Mouse (Mus musculus) liver, embryonic 11.5 days (tissue): Measurements from ENCODE around the gene Mat2a. TPM values are rescaled to one million over a fixed set of nuclear protein-coding genes. Genes with fewer than 3 reads are reported as not detected.

Source experiments
- ATAC-seq: fragments of 200-750 bp; cut with Nextera tagmentation; replicated peaks from 2 replicates; pipeline ENCODE4 v1.8.0; 2017; ENCODE audit warnings: moderate number of reproducible peaks, mild to moderate bottlenecking, moderate TSS enrichment, moderate library complexity; ENCODE audit not compliant: low FRiP score
- DNase-seq: peaks from one replicate; pipeline ENCODE4 v3.0.0-alpha.2; 2017; ENCODE audit warnings: low spot score
- H3K27ac ChIP-seq: fragments of 300-500 bp; sonication (generic); 2 replicates; pipeline ENCODE4 v1.5.1; 2014; ENCODE audit warnings: mild to moderate bottlenecking, low read depth, low read length, control low read depth
- H3K27me3 ChIP-seq: fragments of 300-500 bp; sonication (generic); replicated peaks from 2 replicates; pipeline ENCODE4 v1.6.1; 2014; ENCODE audit warnings: low read length, mixed read lengths; ENCODE audit not compliant: control insufficient read depth, insufficient read depth
- H3K36me3 ChIP-seq: fragments of 300-500 bp; sonication (generic); 2 replicates; pipeline ENCODE4 v1.6.1; 2014; ENCODE audit warnings: mild to moderate bottlenecking, low read length, moderate library complexity, mixed read lengths; ENCODE audit not compliant: control insufficient read depth, insufficient read depth
- H3K4me1 ChIP-seq: fragments of 300-500 bp; sonication (generic); replicated peaks from 2 replicates; pipeline ENCODE4 v1.6.1; 2014; ENCODE audit warnings: low read length, mixed read lengths; ENCODE audit not compliant: control insufficient read depth, insufficient read depth
- H3K4me2 ChIP-seq: fragments of 300-500 bp; sonication (generic); 2 replicates; pipeline ENCODE4 v1.6.1; 2014; ENCODE audit warnings: mild to moderate bottlenecking, control low read depth, moderate library complexity
- H3K4me3 ChIP-seq: fragments of 300-500 bp; sonication (generic); 2 replicates; pipeline ENCODE4 v1.5.1; 2014; ENCODE audit warnings: low read depth, low read length, control low read depth
- H3K9ac ChIP-seq: fragments of 300-500 bp; sonication (generic); 2 replicates; pipeline ENCODE4 v1.6.1; 2014; ENCODE audit warnings: low read depth, low read length, control low read depth
- H3K9me3 ChIP-seq: fragments of 300-500 bp; sonication (generic); 2 replicates; pipeline ENCODE4 v1.6.1; 2016; ENCODE audit warnings: low read length, inconsistent platforms, mixed read lengths; ENCODE audit not compliant: control insufficient read depth
- WGBS: fragments of 180-500 bp; shearing (Covaris S2); extraction: QIAGEN DNeasy Blood & Tissue Kit; methylation state at CpG from one replicate; pipeline ENCODE4 v1.1.7; 2014; 5-methylcytosine and 5-hydroxymethylcytosine counted together
- polyA plus RNA-seq: library from polyadenylated mRNA; unstranded; fragments of >200 nt; fragmentation: Nextera tagmentation; extraction: Ambion mirVana; gene quantifications from 2 replicates; pipeline ENCODE4 v1.2.1, GENCODE M21; 2014

The Mat2a gene
- polyA plus RNA-seq, 1 experiment from 2014 or later, result 426 TPM

GRCm38 (mm10) chr6:72460036-72460801, 20.9 kb upstream of the Mat2a start:
- Histone ChIP-seq H3K27ac (no peak overlapping the region), H3K9ac (no peak overlapping the region), H3K27me3 (no peaks in the 10 kb centered on the region), H3K9me3 (no peaks in the 10 kb centered on the region), H3K36me3 (no peaks in the 10 kb centered on the region), H3K4me2 (no peak overlapping the region), H3K4me1 (peaks cover 20% of the 10 kb centered on the region), H3K4me3 (no peak overlapping the region)
- 52% methylated on average over 9 of the region's 9 CpGs for WGBS
- DNase-seq (no peak), ATAC-seq (no peak)

DNA sequence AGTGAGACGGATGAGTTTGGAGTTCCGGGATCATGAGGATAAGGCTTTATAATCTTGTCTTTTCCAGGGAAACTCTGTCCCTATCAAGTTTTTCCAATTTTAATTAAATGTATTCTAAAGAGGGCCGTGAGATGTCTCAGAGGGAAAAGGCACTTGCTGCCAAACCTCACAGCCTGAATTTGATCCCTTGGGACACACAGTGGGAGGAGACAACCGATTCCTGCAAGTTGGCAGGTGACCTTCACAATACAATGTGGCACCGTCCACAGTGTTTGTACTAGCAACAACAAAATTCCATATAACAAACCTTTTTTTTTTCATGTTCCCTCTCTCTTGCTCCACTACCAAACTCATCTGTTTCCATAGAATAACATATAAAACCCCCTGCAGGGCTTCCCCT, 19.6 kb upstream of the Mat2a start:
- 64% methylated on average over 5 of the region's 5 CpGs for WGBS
- H3K27ac ChIP-seq, result no peak overlapping the region
- no peak for DNase-seq

GRCm38 (mm10) chr6:72458418-72458817, 19.1 kb upstream of the Mat2a start:
- no peaks in the 10 kb centered on the region for H3K27me3 ChIP-seq
- peaks cover 25% of the 10 kb centered on the region for H3K4me1 ChIP-seq
- H3K4me2 ChIP-seq, result no peak overlapping the region
- H3K9me3 ChIP-seq, result no peaks in the 10 kb centered on the region
- no peaks in the 10 kb centered on the region for H3K36me3 ChIP-seq
- WGBS, result 66% methylated on average over 7 of the region's 7 CpGs
- H3K27ac ChIP-seq, result 0 out of 2 replicates have a peak overlapping the region, but pooled peaks have one; percentile 28
- no peak for DNase-seq
- no peak for ATAC-seq
- H3K4me3 ChIP-seq, result no peak overlapping the region
- no peak overlapping the region for H3K9ac ChIP-seq

More for the DNA sequence above, 19.6 kb upstream of the Mat2a start:
- no peak for ATAC-seq
- no peaks in the 10 kb centered on the region for H3K27me3 ChIP-seq
- H3K36me3 ChIP-seq, result no peaks in the 10 kb centered on the region
- H3K4me3 ChIP-seq, result no peak overlapping the region
- H3K9ac ChIP-seq, result no peak overlapping the region
- no peak overlapping the region for H3K4me2 ChIP-seq
- peaks cover 24% of the 10 kb centered on the region for H3K4me1 ChIP-seq
- H3K9me3 ChIP-seq, result no peaks in the 10 kb centered on the region

DNA sequence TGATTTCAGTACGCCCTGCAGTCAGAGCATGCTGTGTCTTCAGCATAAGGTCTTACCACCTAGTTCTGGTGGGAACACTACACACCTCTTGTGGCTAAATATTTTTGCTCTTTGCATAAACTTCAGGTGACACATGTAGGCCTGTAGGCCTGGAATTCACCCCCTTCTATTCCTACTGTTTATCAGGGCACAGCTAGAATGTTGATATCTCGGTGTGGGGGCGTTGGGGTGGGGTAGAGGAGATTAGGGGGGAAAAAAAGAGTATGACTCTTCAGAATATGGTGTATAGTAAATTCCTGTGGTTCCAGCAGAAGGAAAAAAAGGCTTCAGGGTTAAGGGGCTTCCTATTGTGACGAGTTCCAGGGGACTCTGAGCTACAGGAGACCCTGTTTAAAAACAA, 17.2 kb upstream of the Mat2a start:
- H3K27me3 ChIP-seq, result no peaks in the 10 kb centered on the region
- no peak overlapping the region for H3K4me3 ChIP-seq
- no peaks in the 10 kb centered on the region for H3K9me3 ChIP-seq
- no peaks in the 10 kb centered on the region for H3K36me3 ChIP-seq
- H3K4me1 ChIP-seq, result peaks cover 25% of the 10 kb centered on the region
- no peak overlapping the region for H3K27ac ChIP-seq
- WGBS, result 53% methylated on average over 4 of the region's 4 CpGs
- no peak overlapping the region for H3K9ac ChIP-seq
- no peak overlapping the region for H3K4me2 ChIP-seq
- 0 out of 2 replicates have a peak, but pooled peaks have one; percentile 48 for ATAC-seq
- DNase-seq, result no peak

DNA sequence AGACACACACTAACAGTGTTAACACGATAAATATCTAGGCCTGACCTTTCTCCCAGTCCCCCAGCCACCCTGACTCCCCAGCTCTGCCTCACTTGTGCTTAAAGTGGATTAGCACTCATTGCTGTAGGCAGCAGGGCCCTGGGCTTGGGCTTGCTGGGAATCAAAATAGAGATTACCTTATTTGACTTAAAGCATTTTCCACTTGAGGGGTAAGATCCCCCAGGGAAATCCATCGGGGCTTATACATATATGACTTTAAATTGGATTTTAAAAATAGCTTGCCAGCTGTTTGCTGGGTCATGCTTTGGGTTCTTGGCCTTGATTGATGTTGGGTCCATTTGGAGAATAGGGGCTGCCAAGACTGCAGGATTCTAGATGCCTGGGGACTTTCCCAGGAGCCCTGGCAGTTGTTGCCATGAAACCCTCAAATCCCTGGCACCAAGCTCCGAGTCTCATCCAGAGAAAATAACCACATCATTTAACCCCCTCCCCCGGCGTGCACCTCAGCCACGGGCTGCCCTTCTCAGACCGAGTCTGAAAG, 15.5 kb upstream of the Mat2a start:
- ATAC-seq (no peak), DNase-seq (no peak)
- H3K4me3 ChIP-seq, result no peak overlapping the region
- H3K4me1 ChIP-seq, result peaks cover 19% of the 10 kb centered on the region
- no peak overlapping the region for H3K9ac ChIP-seq
- 75% methylated on average over 7 of the region's 7 CpGs for WGBS
- H3K27ac ChIP-seq, result no peak overlapping the region; the same call in 1 of the 2 replicates
- H3K36me3 ChIP-seq, result no peaks in the 10 kb centered on the region
- H3K27me3 ChIP-seq, result no peaks in the 10 kb centered on the region
- H3K4me2 ChIP-seq, result no peak overlapping the region
- no peaks in the 10 kb centered on the region for H3K9me3 ChIP-seq

- Histone ChIP-seq H3K4me3 (no peak overlapping the region), H3K4me2 (no peak overlapping the region), H3K4me1 (peaks cover 17% of the 10 kb centered on the region), H3K27ac (peak overlapping the region; percentile 37), H3K36me3 (no peaks in the 10 kb centered on the region), H3K9ac (no peak overlapping the region), H3K9me3 (no peaks in the 10 kb centered on the region), H3K27me3 (no peaks in the 10 kb centered on the region)
- ATAC-seq (peak; percentile 87), DNase-seq (no peak)
- WGBS, result 43% methylated on average over 7 of the region's 7 CpGs
Observed at GRCm38 (mm10) chr6:72454072-72454746, 14.9 kb upstream of the Mat2a start.

DNA sequence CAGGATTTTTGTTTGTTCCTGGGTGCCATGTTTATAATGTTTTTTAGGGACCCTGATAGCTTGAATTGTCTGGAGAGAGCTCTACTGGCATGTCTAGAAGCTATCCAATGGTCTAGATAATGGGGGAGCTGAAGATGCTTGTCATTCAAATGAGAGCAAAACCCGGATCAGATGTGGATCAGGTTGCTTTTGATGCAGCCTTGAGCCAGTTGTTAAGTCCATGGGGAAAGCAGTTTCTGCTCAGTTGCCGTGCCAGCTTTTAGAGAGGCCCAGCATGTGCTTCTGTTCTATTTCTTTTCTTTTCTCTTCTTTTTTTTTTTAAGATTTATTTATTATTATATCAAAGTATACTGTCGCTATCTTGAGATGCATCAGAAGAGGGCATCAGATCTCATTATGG, 14.2 kb upstream of the Mat2a start:
- Histone ChIP-seq H3K27ac (no peak overlapping the region), H3K9ac (no peak overlapping the region), H3K36me3 (no peaks in the 10 kb centered on the region), H3K27me3 (no peaks in the 10 kb centered on the region), H3K4me1 (peaks cover 16% of the 10 kb centered on the region), H3K4me3 (no peak overlapping the region), H3K4me2 (no peak overlapping the region), H3K9me3 (no peaks in the 10 kb centered on the region)
- WGBS, result 81% methylated on average over 3 of the region's 3 CpGs
- ATAC-seq (no peak), DNase-seq (no peak)

DNA sequence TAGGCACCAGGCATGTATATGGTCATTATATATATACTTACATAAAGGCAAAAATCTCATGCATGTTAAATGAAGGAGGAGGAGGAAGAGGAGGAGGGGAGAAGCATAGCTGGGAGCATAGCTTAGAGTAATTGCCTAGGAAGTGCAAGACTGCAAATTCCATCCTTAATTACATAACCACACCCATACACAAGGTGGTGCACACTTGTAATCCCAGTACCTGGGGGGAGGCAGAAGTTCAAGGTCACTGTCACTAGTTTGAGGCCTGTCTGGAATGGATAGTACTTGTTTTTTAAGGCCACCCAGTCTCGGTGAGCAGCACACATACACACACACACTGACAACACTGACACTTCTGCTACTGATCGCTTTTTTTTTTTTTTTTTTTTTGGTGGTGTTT, 13.0 kb upstream of the Mat2a start:
- WGBS, result 73% methylated on average over 2 of the region's 2 CpGs
- Histone ChIP-seq H3K9ac (no peak overlapping the region), H3K27me3 (no peaks in the 10 kb centered on the region), H3K4me3 (no peak overlapping the region), H3K36me3 (no peaks in the 10 kb centered on the region), H3K27ac (no peak overlapping the region), H3K4me2 (no peak overlapping the region), H3K4me1 (peaks cover 20% of the 10 kb centered on the region), H3K9me3 (no peaks in the 10 kb centered on the region)
- ATAC-seq (no peak), DNase-seq (no peak)
